Mouse (Mus musculus): ENCODE data around the gene Gm39566. TPM values are rescaled to one million over a fixed set of nuclear protein-coding genes. Genes with fewer than 3 reads are reported as not detected.

Gm39566 gene
- polyA plus RNA-seq, 1 experiment = not detected

GRCm38 (mm10) chr11:69816520-69816919 lies 1.4 kb upstream of the Gm39566 start:
- Histone ChIP-seq H3K36me3 (ENCODE audit: control insufficient read depth) (no peaks in the 10 kb centered on the region), H3K27me3 (ENCODE audit: control insufficient read depth) (peaks cover 28% of the 10 kb centered on the region)
- TF ChIP-seq GATA1 (IDR thresholded peaks at IDR 0.05; ENCODE audit: low read length) (no peak), TAL1 (IDR thresholded peaks at IDR 0.05; ENCODE audit: low read length) (no peak)

GRCm38 (mm10) chr11:69810280-69810679 lies 4.8 kb downstream of the Gm39566 start:
- H3K4me3 ChIP-seq (replicated peaks) = no peak overlapping the region
- peaks cover 2% of the 10 kb centered on the region; the same call in 1 of the 2 replicates for H3K4me1 ChIP-seq (ENCODE audit: control insufficient read depth)
- TF ChIP-seq GATA1 (IDR thresholded peaks at IDR 0.05; ENCODE audit: low read length) (no peak), TAL1 (IDR thresholded peaks at IDR 0.05; ENCODE audit: low read length) (no peak)
- H3K36me3 ChIP-seq (ENCODE audit: control insufficient read depth) = no peaks in the 10 kb centered on the region
- H3K9me3 ChIP-seq (ENCODE audit: control insufficient read depth, low read length) = 0 out of 2 replicates have a peak, but pooled peaks cover 2% of the 10 kb centered on the region
- H3K27me3 ChIP-seq (ENCODE audit: control insufficient read depth) = peaks cover 65% of the 10 kb centered on the region

More at GRCm38 (mm10) chr11:69816520-69816919, 1.4 kb upstream of the Gm39566 start:
- Histone ChIP-seq H3K4me1 (ENCODE audit: control insufficient read depth) (no peaks in the 10 kb centered on the region), H3K9me3 (ENCODE audit: control insufficient read depth, low read length) (peaks cover 11% of the 10 kb centered on the region), H3K4me3 (replicated peaks) (no peak overlapping the region)

GRCm38 (mm10) chr11:69807641-69808040 lies 7.5 kb downstream of the Gm39566 start:
- Histone ChIP-seq H3K4me3 (replicated peaks) (no peak overlapping the region), H3K4me1 (ENCODE audit: control insufficient read depth) (peaks cover 27% of the 10 kb centered on the region), H3K27me3 (ENCODE audit: control insufficient read depth) (peaks cover 79% of the 10 kb centered on the region), H3K36me3 (ENCODE audit: control insufficient read depth) (no peaks in the 10 kb centered on the region), H3K9me3 (ENCODE audit: control insufficient read depth, low read length) (peaks cover 17% of the 10 kb centered on the region; the same call in 1 of the 2 replicates)
- TF ChIP-seq TAL1 (IDR thresholded peaks at IDR 0.05; ENCODE audit: low read length) (no peak), GATA1 (IDR thresholded peaks at IDR 0.05; ENCODE audit: low read length) (no peak)

- Histone ChIP-seq H3K9me3 (ENCODE audit: control insufficient read depth, low read length) (peaks cover 29% of the 10 kb centered on the region), H3K4me3 (replicated peaks) (no peak overlapping the region), H3K27me3 (ENCODE audit: control insufficient read depth) (peaks cover 87% of the 10 kb centered on the region), H3K36me3 (ENCODE audit: control insufficient read depth) (no peaks in the 10 kb centered on the region), H3K4me1 (ENCODE audit: control insufficient read depth) (peaks cover 33% of the 10 kb centered on the region)
- no peak for TF ChIP-seq GATA1 (IDR thresholded peaks at IDR 0.05; ENCODE audit: low read length)
- no peak for TF ChIP-seq TAL1 (IDR thresholded peaks at IDR 0.05; ENCODE audit: low read length)
These were observed 8.7 kb downstream of the Gm39566 start for GRCm38 (mm10) chr11:69806378-69806777.

GRCm38 (mm10) chr11:69804972-69805909 lies 9.9 kb downstream of the Gm39566 start, which contains the start of gene Tmem102:
TSS of gene Tmem102 (minus strand) at chr11:69805624.
- no peak within 1 kb of the TSS for H3K4me3 ChIP-seq (replicated peaks)
- no peaks in the 10 kb centered on the region for H3K36me3 ChIP-seq (ENCODE audit: control insufficient read depth)
- TF ChIP-seq TAL1 (IDR thresholded peaks at IDR 0.05; ENCODE audit: low read length) (no peak), GATA1 (IDR thresholded peaks at IDR 0.05; ENCODE audit: low read length) (no peak)
- H3K4me1 ChIP-seq (ENCODE audit: control insufficient read depth) = peaks cover 43% of the 10 kb centered on the region
- H3K9me3 ChIP-seq (ENCODE audit: control insufficient read depth, low read length) = peaks cover 38% of the 10 kb centered on the region
- H3K27me3 ChIP-seq (ENCODE audit: control insufficient read depth) = peaks cover 87% of the 10 kb centered on the region

GRCm38 (mm10) chr11:69804652-69804940 lies 10.5 kb downstream of the Gm39566 start:
- Histone ChIP-seq H3K27me3 (ENCODE audit: control insufficient read depth) (peaks cover 88% of the 10 kb centered on the region), H3K4me1 (ENCODE audit: control insufficient read depth) (peaks cover 46% of the 10 kb centered on the region), H3K4me3 (replicated peaks) (no peak overlapping the region), H3K36me3 (ENCODE audit: control insufficient read depth) (no peaks in the 10 kb centered on the region), H3K9me3 (ENCODE audit: control insufficient read depth, low read length) (peaks cover 42% of the 10 kb centered on the region)
- TF ChIP-seq GATA1 (IDR thresholded peaks at IDR 0.05; ENCODE audit: low read length) (no peak), TAL1 (IDR thresholded peaks at IDR 0.05; ENCODE audit: low read length) (no peak)

GRCm38 (mm10) chr11:69803786-69804651 lies 11.1 kb downstream of the Gm39566 start:
- Histone ChIP-seq H3K4me1 (ENCODE audit: control insufficient read depth) (peaks cover 52% of the 10 kb centered on the region), H3K9me3 (ENCODE audit: control insufficient read depth, low read length) (peaks cover 46% of the 10 kb centered on the region), H3K36me3 (ENCODE audit: control insufficient read depth) (no peaks in the 10 kb centered on the region), H3K27me3 (ENCODE audit: control insufficient read depth) (peaks cover 88% of the 10 kb centered on the region), H3K4me3 (replicated peaks) (peak overlapping the region; percentile 45)
- TF ChIP-seq GATA1 (IDR thresholded peaks at IDR 0.05; ENCODE audit: low read length) (no peak), TAL1 (IDR thresholded peaks at IDR 0.05; ENCODE audit: low read length) (no peak)

- H3K27me3 ChIP-seq (ENCODE audit: control insufficient read depth) = peaks cover 94% of the 10 kb centered on the region
These were observed 11.8 kb downstream of the Gm39566 start for GRCm38 (mm10) chr11:69803328-69803727.

More at GRCm38 (mm10) chr11:69803328-69803727, 11.8 kb downstream of the Gm39566 start:
- TF ChIP-seq TAL1 (IDR thresholded peaks at IDR 0.05; ENCODE audit: low read length) (no peak), GATA1 (IDR thresholded peaks at IDR 0.05; ENCODE audit: low read length) (no peak)
- H3K4me3 ChIP-seq (replicated peaks) = peak overlapping the region; percentile 45
- peaks cover 46% of the 10 kb centered on the region for H3K9me3 ChIP-seq (ENCODE audit: control insufficient read depth, low read length)
- H3K4me1 ChIP-seq (ENCODE audit: control insufficient read depth) = peaks cover 52% of the 10 kb centered on the region
- no peaks in the 10 kb centered on the region for H3K36me3 ChIP-seq (ENCODE audit: control insufficient read depth)

Data from erythroblast, embryonic 14.5 days (primary cell).